In genomic region chr8:87717445-87717844, GRCm38 (mm10) we compare ENCODE assay signal across 19 mouse cellular contexts.
DNase-seq lines count a peak whose midpoint lies in the region; ATAC-seq lines count a peak whose summit lies in the region.
"Had no signal": no experiment of that assay in that cellular context is flagged by ENCODE, and none has a peak within 500 bp of the region (broad histone marks: within the 10 kb centered on the region; RNA-seq: fewer than 3 reads in every experiment).

No protein-coding gene starts in this region.

- H3K27me3 ChIP-seq in hindbrain, embryonic 12.5 days: no peaks in the 10 kb centered on the region
- no peaks in the 10 kb centered on the region for H3K27me3 ChIP-seq in hindbrain, embryonic 16.5 days (replicated peaks; ENCODE audit: control insufficient read depth, insufficient read depth, low read length)
- H3K27me3 ChIP-seq in limb, embryonic 12.5 days: no peaks in the 10 kb centered on the region
- H3K27me3 ChIP-seq: neural tube, embryonic 12.5 days had no signal

- H3K27ac ChIP-seq in hindbrain, embryonic 12.5 days: peak overlapping the region; percentile 90
- no peak overlapping the region for H3K27ac ChIP-seq in hindbrain, embryonic 16.5 days (ENCODE audit: low read depth, low read length)
- H3K27ac ChIP-seq in limb, embryonic 12.5 days: peak overlapping the region; percentile 84; the same call in 1 of the 2 replicates
- H3K27ac ChIP-seq: heart, embryonic 13.5 days; left cerebral cortex, adult 2 months; liver, embryonic 14.5 days had no signal

- H3K9ac ChIP-seq in hindbrain, embryonic 12.5 days: no peak overlapping the region
- no peak overlapping the region for H3K9ac ChIP-seq in hindbrain, embryonic 16.5 days (ENCODE audit: low read depth, low read length)
- H3K9ac ChIP-seq in limb, embryonic 12.5 days (replicated peaks): no peak overlapping the region
- H3K9ac ChIP-seq: heart, embryonic 13.5 days; liver, embryonic 14.5 days; neural tube, embryonic 12.5 days had no signal

- 62% methylated on average over 5 of the region's 5 CpGs for WGBS in hindbrain, embryonic 12.5 days
- 46% methylated on average over 5 of the region's 5 CpGs for WGBS in hindbrain, embryonic 16.5 days
- 73% methylated on average over 5 of the region's 5 CpGs for WGBS in limb, embryonic 12.5 days

- H3K9me3 ChIP-seq in hindbrain, embryonic 12.5 days (replicated peaks): no peaks in the 10 kb centered on the region
- no peaks in the 10 kb centered on the region for H3K9me3 ChIP-seq in hindbrain, embryonic 16.5 days (ENCODE audit: control insufficient read depth, low read length)
- H3K9me3 ChIP-seq in limb, embryonic 12.5 days: no peaks in the 10 kb centered on the region
- H3K9me3 ChIP-seq: heart, embryonic 13.5 days; neural tube, embryonic 12.5 days had no signal

- no peak overlapping the region for H3K4me3 ChIP-seq in hindbrain, embryonic 12.5 days
- no peak overlapping the region for H3K4me3 ChIP-seq in hindbrain, embryonic 16.5 days (ENCODE audit: low read length)
- H3K4me3 ChIP-seq in limb, embryonic 12.5 days (replicated peaks): no peak overlapping the region
- H3K4me3 ChIP-seq: heart, embryonic 13.5 days; left cerebral cortex, adult 2 months; neural tube, embryonic 12.5 days had no signal

- no peak for ATAC-seq in hindbrain, embryonic 12.5 days (ENCODE audit: low FRiP score)
- no peak for ATAC-seq in hindbrain, embryonic 16.5 days
- ATAC-seq in limb, embryonic 12.5 days (ENCODE audit: insufficient number of reproducible peaks, insufficient read depth, low FRiP score, low TSS enrichment, low read depth): no peak
- ATAC-seq: inflammation-experienced regulatory T-cells, adult 6 months had no signal

- no peaks in the 10 kb centered on the region for H3K36me3 ChIP-seq in hindbrain, embryonic 12.5 days
- no peaks in the 10 kb centered on the region for H3K36me3 ChIP-seq in hindbrain, embryonic 16.5 days (ENCODE audit: control insufficient read depth, insufficient read depth, low read length)
- no peaks in the 10 kb centered on the region for H3K36me3 ChIP-seq in limb, embryonic 12.5 days
- H3K36me3 ChIP-seq: heart, embryonic 13.5 days; neural tube, embryonic 12.5 days had no signal

- no peak overlapping the region for H3K4me2 ChIP-seq in hindbrain, embryonic 12.5 days (replicated peaks)
- H3K4me2 ChIP-seq in hindbrain, embryonic 16.5 days (ENCODE audit: low read length): no peak overlapping the region
- no peak overlapping the region for H3K4me2 ChIP-seq in limb, embryonic 12.5 days
- H3K4me2 ChIP-seq: heart, embryonic 13.5 days had no signal

- peak; percentile 38 for DNase-seq in retina, postnatal 1 day
- DNase-seq in retina, embryonic 14.5 days (ENCODE audit: low spot score): no peak
- no peak for DNase-seq in adrenal gland, postnatal 4 days (ENCODE audit: low spot score in 2 of 2)
- no peak for DNase-seq in embryo, embryonic 9.5 days (ENCODE audit: extremely low spot score)
- DNase-seq: cerebellum, adult 8-10 months; gastrocnemius, postnatal 14 days; heart, adult 18-20 months; kidney, adult 9 months; kidney, postnatal 4 days; layer of hippocampus, adult 9-11 months; right cerebral cortex, postnatal 4 days had no signal

- peaks cover 76% of the 10 kb centered on the region for H3K4me1 ChIP-seq in hindbrain, embryonic 12.5 days
- H3K4me1 ChIP-seq in hindbrain, embryonic 16.5 days (ENCODE audit: control insufficient read depth, insufficient read depth, low read depth, low read length): peaks cover 47% of the 10 kb centered on the region
- peaks cover 55% of the 10 kb centered on the region for H3K4me1 ChIP-seq in limb, embryonic 12.5 days (replicated peaks)
